Mouse (Mus musculus) liver, embryonic 14.5 days (tissue): Measurements from ENCODE around the gene Smim14. TPM values are rescaled to one million over a fixed set of nuclear protein-coding genes. Genes with fewer than 3 reads are reported as not detected.

Source experiments
- ATAC-seq: fragments of 200-750 bp; cut with Nextera tagmentation; 2 replicates; pipeline ENCODE4 v1.8.0; 2017; ENCODE audit warnings: moderate number of reproducible peaks, mild to moderate bottlenecking, moderate library complexity; ENCODE audit not compliant: insufficient read depth
- DNase-seq, 3 experiments: peaks; one replicate each; pipeline ENCODE4 v3.0.0-alpha.2; 2012 to 2013; ENCODE audit warnings: low read depth in 3 of 3, low spot score in 3 of 3
- H3K27ac ChIP-seq: fragments of 300-500 bp; sonication (generic); 2 replicates; pipeline ENCODE4 v1.5.1; 2014; ENCODE audit warnings: moderate library complexity, mild to moderate bottlenecking, control low read depth, inconsistent platforms
- H3K27me3 ChIP-seq: fragments of 300-500 bp; sonication (generic); 2 replicates; pipeline ENCODE4 v1.6.1; 2014; ENCODE audit warnings: mild to moderate bottlenecking, low read length, moderate library complexity; ENCODE audit not compliant: control insufficient read depth, insufficient read depth
- H3K36me3 ChIP-seq: fragments of 300-500 bp; sonication (generic); replicated peaks from 2 replicates; pipeline ENCODE4 v1.6.1; 2014; ENCODE audit warnings: low read depth; ENCODE audit not compliant: control insufficient read depth, insufficient read depth
- H3K4me1 ChIP-seq, 2 experiments: fragments of 200-500 bp in 1 of 2; fragments of 300-500 bp in 1 of 2; sonication (generic) in 1 of 2; replicated peaks; 2 replicates each; pipeline ENCODE4 v1.6.1; 2012 to 2014; ENCODE audit warnings: antibody characterized with exemption in 1 of 2, inconsistent platforms in 1 of 2, low read length in 1 of 2; ENCODE audit not compliant: control insufficient read depth in 2 of 2, insufficient read depth in 2 of 2
- H3K4me2 ChIP-seq: fragments of 300-500 bp; sonication (generic); 2 replicates; pipeline ENCODE4 v1.6.1; 2014; ENCODE audit warnings: low read depth, mild to moderate bottlenecking, control low read depth, moderate library complexity
- H3K4me3 ChIP-seq, 2 experiments: fragments of 200-500 bp in 1 of 2; fragments of 300-500 bp in 1 of 2; sonication (generic) in 1 of 2; 2 replicates each; pipeline ENCODE4 v1.5.1; 2012 to 2014; ENCODE audit warnings: low read depth in 2 of 2, low read length in 2 of 2, mild to moderate bottlenecking in 2 of 2, control low read depth in 1 of 2, inconsistent platforms in 1 of 2, moderate library complexity in 1 of 2; ENCODE audit not compliant: insufficient read depth in 1 of 2
- H3K9ac ChIP-seq: fragments of 300-500 bp; sonication (generic); replicated peaks from 2 replicates; pipeline ENCODE4 v1.6.1; 2014; ENCODE audit warnings: mild to moderate bottlenecking, control low read depth, moderate library complexity
- H3K9me3 ChIP-seq: fragments of 300-500 bp; sonication (generic); 2 replicates; pipeline ENCODE4 v1.6.1; 2016; ENCODE audit warnings: low read length, mixed read lengths; ENCODE audit not compliant: control insufficient read depth
- CTCF ChIP-seq: IDR thresholded peaks from 2 replicates; pipeline ENCODE4 v1.5.1; 2016; ENCODE audit warnings: antibody characterized with exemption, low read depth, control low read depth
- EP300 ChIP-seq: IDR thresholded peaks from 2 replicates; pipeline ENCODE4 v1.6.1; 2016; ENCODE audit warnings: antibody characterized with exemption, low read depth
- WGBS: fragments of 180-500 bp; shearing (Covaris S2); extraction: QIAGEN DNeasy Blood & Tissue Kit; methylation state at CpG from one replicate; pipeline ENCODE4 v1.1.7; 2014; ENCODE audit not compliant: insufficient replicate concordance; 5-methylcytosine and 5-hydroxymethylcytosine counted together
- polyA plus RNA-seq, 2 experiments: library from polyadenylated mRNA; depleted of rRNA in 1 of 2; stranded (reverse) in 1 of 2; unstranded in 1 of 2; fragments of >200 nt; fragmentation: Nextera tagmentation in 1 of 2; extraction: Ambion mirVana in 1 of 2; gene quantifications; 2 replicates each; pipeline versions ENCODE4 v1.2.1 to v1.2.3; 2012 to 2014

The Smim14 gene
- polyA plus RNA-seq (2012; rRNA removed) (15.4 and 15.8 TPM in 2 replicates), polyA plus RNA-seq (2014; fragmentation: Nextera tagmentation; extraction: Ambion mirVana) (39.9 and 45.2 TPM in 2 replicates)

GRCm38 (mm10) chr5:65536751-65537419 is at the start of gene Smim14, which contains the start of gene Ube2k:
Smim14 (minus strand) TSS chr5:65537184.
Ube2k (plus strand) TSS chr5:65537233.
- Histone ChIP-seq H3K9me3 (no peaks in the 10 kb centered on the region), H3K27me3 (no peaks in the 10 kb centered on the region), H3K4me3 (peak within 1 kb of the TSS; percentile 94 to 95), H3K4me2 (peak within 1 kb of the TSS; percentile 90), H3K4me1 (peaks cover 6 to 8% of the 10 kb centered on the region in 2 experiments; a peak in 3 of 4 replicates), H3K27ac (peak within 1 kb of the TSS; percentile 90), H3K9ac (peak within 1 kb of the TSS; percentile 97), H3K36me3 (no peaks in the 10 kb centered on the region)
- peak; percentile 94 for ATAC-seq
- DNase-seq: peak; percentile 84 to 88 (median 87)
- WGBS: under 1% methylated on average over 65 of the region's 66 CpGs
- TF ChIP-seq CTCF: no peak
- 0 out of 2 replicates have a peak, but pooled peaks have one; percentile 14 for TF ChIP-seq EP300

GRCm38 (mm10) chr5:65586291-65586690 is 49.3 kb upstream of the Smim14 start:
- H3K4me1 ChIP-seq: peaks cover 0 to 4% of the 10 kb centered on the region in 2 experiments; a peak in 1 of 4 replicates
- no peaks in the 10 kb centered on the region for H3K27me3 ChIP-seq
- H3K27ac ChIP-seq: no peak overlapping the region
- no peak overlapping the region for H3K4me2 ChIP-seq
- TF ChIP-seq CTCF (no peak), EP300 (no peak)
- no peak overlapping the region for H3K9ac ChIP-seq
- DNase-seq (peak in 1 of 3 experiments; percentile 15), ATAC-seq (peak; percentile 18; the same call in 1 of the 2 replicates)
- H3K4me3 ChIP-seq: no peak overlapping the region
- H3K9me3 ChIP-seq: no peaks in the 10 kb centered on the region
- H3K36me3 ChIP-seq: peaks cover 11% of the 10 kb centered on the region
- WGBS: 84% methylated on average over 5 of the region's 5 CpGs

GRCm38 (mm10) chr5:65578545-65578944 is 41.6 kb upstream of the Smim14 start:
- ATAC-seq: no peak
- no peaks in the 10 kb centered on the region for H3K9me3 ChIP-seq
- no peaks in the 10 kb centered on the region for H3K27me3 ChIP-seq
- TF ChIP-seq CTCF (no peak), EP300 (no peak)
- H3K4me1 ChIP-seq: no peaks in the 10 kb centered on the region
- no peak overlapping the region for H3K4me2 ChIP-seq
- WGBS: 85% methylated on average over 3 of the region's 3 CpGs
- H3K4me3 ChIP-seq: no peak overlapping the region
- H3K36me3 ChIP-seq: peaks cover 7% of the 10 kb centered on the region
- DNase-seq: no peak
- no peak overlapping the region for H3K9ac ChIP-seq
- no peak overlapping the region for H3K27ac ChIP-seq

- TF ChIP-seq CTCF (no peak), EP300 (no peak)
- no peaks in the 10 kb centered on the region for H3K4me1 ChIP-seq
- no peak overlapping the region for H3K4me3 ChIP-seq
- H3K27me3 ChIP-seq: no peaks in the 10 kb centered on the region
- H3K9me3 ChIP-seq: no peaks in the 10 kb centered on the region
- ATAC-seq (no peak), DNase-seq (no peak)
- no peak overlapping the region for H3K9ac ChIP-seq
- H3K36me3 ChIP-seq: peaks cover 11% of the 10 kb centered on the region
- no peak overlapping the region for H3K4me2 ChIP-seq
- 72% methylated on average over 2 of the region's 2 CpGs for WGBS
- no peak overlapping the region for H3K27ac ChIP-seq
These were observed 38.9 kb upstream of the Smim14 start for GRCm38 (mm10) chr5:65575896-65576295.

GRCm38 (mm10) chr5:65574876-65575275 is 37.9 kb upstream of the Smim14 start:
- H3K9me3 ChIP-seq: no peaks in the 10 kb centered on the region
- DNase-seq: no peak
- no peak overlapping the region for H3K27ac ChIP-seq
- WGBS: 72% methylated on average over 2 of the region's 2 CpGs
- peaks cover 6% of the 10 kb centered on the region for H3K36me3 ChIP-seq
- H3K4me2 ChIP-seq: no peak overlapping the region
- TF ChIP-seq CTCF (no peak), EP300 (no peak)
- no peaks in the 10 kb centered on the region for H3K27me3 ChIP-seq
- H3K9ac ChIP-seq: no peak overlapping the region
- H3K4me1 ChIP-seq: no peaks in the 10 kb centered on the region
- H3K4me3 ChIP-seq: no peak overlapping the region
- no peak for ATAC-seq
